Mouse (Mus musculus) liver, embryonic 14 days (tissue): Measurements from ENCODE around the gene Abcb7. TPM values are rescaled to one million over a fixed set of nuclear protein-coding genes. Genes with fewer than 3 reads are reported as not detected.

ENCODE experiments used
- polyA plus RNA-seq: library from polyadenylated mRNA; depleted of rRNA; stranded (reverse); fragments of >200 nt; gene quantifications from 2 replicates; pipeline ENCODE4 v1.2.3, GENCODE M21; 2012; rRNA removed

Gene Abcb7
- polyA plus RNA-seq: 6.0 and 7.5 TPM in 2 replicates

DNA sequence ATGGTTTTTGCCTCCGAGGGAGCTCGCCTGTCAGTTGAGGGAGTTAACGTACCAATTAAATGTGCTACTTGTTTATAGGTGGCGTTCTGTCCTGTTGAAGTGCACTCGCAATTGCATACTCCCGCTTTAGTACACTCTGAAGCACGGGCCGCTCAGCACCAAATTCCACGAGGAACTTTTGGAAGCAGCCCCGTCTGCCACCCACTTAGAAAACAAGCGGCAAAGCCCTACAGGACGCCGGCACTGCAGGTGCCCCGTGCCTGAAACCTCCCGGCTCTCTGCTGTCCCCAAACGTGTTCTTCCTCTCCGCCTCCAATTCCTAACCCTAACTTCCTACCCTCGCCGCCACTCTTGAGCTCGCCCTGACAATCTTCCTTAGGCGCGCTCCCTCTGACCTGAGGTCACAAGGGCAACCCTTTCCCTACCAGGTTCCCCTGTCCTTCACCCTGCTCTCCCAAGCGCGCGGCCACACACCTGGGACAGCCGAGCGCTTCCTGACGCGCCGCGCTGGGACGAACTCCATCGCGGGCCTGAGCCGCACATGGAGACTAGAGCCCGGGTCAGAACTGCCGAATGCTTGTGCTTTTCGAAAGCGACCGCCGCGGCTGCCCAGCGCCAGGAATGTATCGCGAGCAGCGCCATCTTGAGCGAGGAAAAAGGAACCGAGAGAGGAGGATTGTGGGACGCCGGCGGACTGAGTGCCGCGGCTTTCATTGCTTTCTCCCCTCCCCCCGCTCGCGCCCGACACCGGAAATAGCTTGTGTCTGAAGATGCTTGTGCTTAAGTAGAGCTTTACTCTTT, at the start of gene Abcb7:
Abcb7 (minus strand) TSS at position 674 of the 801 bp plus-strand sequence.

Other genes with a start within 250 kb of the Abcb7 start
- under 0.01 and 0.01 TPM in 2 replicates for gene Nexmif, start 212.7 kb downstream of the Abcb7 start, polyA plus RNA-seq
- gene Uprt, start 69.0 kb upstream of the Abcb7 start, polyA plus RNA-seq: 0.69 and 0.75 TPM in 2 replicates